Mouse (Mus musculus) c-Kit-positive CD71-negative TER-119-negative erythroid progenitor cells, embryonic 14.5 days (primary cell): ENCODE results near the gene Cadm1.

ENCODE experiments used
- DNase-seq: peaks from one replicate; pipeline ENCODE4 v3.0.0-alpha.2; 2013; ENCODE audit warnings: low read depth

The Cadm1 gene

DNA sequence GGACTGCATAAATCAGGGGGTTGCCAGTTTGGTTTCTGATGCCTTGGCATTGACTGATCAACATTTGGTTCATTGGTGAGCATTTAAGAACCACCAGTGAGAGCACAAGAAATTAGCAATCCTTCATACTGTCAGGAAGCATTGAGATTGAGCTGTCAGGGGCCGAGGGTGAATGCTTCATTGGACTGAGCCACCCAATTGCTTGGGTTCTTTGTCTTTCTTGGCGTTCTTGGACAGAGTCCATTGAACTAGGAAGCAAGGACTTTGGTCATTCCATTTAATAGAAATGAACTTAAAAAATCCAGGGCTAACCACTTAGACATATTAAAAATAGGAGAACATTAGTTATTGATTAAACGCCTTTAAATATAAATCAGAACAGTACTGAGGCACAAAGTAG is 214.9 kb downstream of the Cadm1 start:
- no peak for DNase-seq

DNA sequence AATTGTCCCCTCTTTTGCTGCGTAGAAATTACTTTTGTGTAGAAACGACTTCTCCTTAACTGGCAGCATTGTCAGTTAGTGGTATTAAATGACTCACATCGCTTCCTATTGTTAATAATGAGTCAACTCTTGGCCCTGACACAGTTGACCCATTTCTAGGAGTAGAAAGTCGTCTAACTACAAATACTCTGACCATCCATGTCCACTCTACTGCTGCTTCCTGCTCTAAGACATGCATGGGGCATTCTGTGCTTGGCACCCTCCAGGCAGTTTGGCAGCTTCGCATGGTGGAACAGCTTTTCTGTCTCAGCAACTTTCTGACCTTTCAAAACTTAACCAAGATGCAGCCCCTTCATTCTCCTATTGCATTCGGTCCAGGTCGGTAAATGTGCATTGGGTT is 215.7 kb downstream of the Cadm1 start:
- DNase-seq, result no peak

DNA sequence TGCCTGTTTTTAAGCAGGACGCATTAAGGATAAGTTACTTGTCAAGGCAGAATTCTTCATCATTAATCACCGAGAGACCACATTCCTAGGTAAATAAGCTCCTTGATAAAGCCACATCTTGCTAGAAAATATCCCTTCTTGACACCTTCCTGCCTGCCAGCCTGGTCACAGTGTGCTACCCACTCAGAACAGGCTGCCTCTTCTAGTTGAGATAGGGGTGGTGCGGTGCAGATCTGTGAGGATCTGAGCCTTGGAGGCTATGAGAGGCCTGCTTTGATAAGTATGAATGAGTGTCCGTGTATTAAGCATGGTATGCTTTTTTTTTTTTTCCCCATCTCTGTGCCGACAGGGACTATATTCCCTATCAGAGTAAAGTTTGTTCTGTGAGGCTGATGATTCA is 219.2 kb downstream of the Cadm1 start:
- DNase-seq, result no peak

DNA sequence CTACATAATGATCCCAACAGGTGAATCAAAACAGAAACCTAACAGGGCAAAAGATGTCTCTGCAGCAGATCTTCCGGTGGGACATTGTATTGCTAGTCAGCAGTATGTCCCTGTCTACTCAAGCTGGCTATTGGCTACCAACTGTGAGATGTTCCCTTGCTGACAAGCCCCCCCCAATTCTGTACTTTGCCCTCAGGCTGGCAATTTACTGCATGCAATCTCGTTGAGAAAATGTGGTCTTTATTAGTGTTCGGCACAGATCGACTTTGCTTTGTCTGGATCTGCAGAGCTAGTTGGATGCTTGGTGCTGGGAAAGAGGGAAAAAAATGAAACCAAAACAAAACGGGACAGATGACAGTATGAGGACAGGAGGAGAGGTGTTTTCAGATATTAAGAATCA is 222.5 kb downstream of the Cadm1 start:
- no peak for DNase-seq

DNA sequence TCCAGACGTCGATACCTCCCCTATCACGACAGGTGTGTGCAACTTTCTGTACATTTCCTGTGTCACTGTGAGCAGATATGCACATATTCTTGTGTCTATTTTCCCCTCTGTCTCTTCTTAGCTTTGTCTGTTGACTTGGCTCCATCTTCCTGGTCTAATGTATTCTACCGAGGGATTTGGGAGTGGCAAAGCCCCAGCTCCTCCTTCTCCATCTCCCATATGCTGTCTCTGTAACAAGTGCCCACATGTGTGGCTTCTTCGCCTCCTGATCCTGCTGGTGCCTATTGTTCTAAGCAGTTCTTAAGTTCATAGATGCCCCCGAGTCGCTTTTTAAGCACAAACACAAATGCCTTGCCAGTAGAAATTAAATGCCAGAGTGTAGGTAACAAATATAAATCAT is 223.2 kb downstream of the Cadm1 start:
- DNase-seq, result no peak

DNA sequence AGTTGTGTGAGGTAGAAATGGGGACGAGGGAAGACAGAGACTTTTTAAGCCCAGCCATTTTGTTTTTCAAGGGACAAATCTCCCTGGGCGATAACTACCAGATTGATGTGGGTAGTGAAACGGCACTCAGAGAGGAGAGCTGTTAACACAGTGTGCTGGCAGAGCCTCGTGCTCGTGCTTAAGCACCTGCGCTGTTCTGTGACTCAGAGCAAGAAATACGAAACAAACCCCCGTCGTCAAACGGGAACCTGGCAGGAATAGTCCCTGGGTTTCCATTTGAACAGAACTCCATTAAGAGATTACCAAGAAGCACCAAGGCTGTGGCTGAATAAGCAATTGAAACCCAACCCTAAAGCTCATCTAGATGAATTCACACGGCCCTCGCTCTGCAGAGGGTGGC is 225.1 kb downstream of the Cadm1 start:
- DNase-seq, result no peak

DNA sequence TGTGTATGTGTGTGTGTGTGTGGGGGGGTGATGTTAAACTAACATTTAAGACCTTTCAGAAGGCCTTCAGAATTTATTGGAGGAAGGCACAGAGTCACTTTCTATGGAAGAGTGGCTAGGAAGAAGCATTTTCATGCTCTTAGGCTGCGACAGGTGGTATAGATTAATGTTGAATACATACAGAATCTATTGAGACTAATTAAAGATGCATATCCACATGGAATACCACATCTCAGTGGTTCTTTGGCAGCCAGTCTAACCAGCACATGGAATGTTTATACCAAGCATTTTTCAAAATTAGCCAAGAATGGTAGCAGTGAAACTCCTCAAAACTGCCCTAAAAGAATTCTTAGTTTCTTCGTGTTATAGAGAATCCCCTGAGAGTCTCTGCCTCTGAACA is 227.8 kb downstream of the Cadm1 start:
- no peak for DNase-seq

DNA sequence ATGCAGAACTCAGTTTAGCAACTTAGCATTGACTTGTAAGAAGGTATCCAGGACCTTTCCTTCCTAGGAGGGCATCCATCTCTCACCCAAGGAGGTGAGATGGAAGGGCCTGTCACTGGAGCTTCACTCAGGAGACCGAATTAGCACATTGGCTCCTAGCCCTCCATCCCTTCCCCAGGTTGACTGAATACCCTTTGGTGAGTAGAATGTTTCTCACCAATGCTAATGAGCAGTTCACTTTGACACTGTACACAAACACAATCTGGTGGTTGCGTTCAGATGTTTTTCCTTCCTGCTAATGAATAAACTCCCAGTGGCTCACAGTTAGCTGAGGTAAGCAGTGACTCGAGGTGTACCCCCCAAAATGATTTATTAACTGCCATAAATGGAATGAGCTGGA is 228.3 kb downstream of the Cadm1 start:
- DNase-seq, result no peak

DNA sequence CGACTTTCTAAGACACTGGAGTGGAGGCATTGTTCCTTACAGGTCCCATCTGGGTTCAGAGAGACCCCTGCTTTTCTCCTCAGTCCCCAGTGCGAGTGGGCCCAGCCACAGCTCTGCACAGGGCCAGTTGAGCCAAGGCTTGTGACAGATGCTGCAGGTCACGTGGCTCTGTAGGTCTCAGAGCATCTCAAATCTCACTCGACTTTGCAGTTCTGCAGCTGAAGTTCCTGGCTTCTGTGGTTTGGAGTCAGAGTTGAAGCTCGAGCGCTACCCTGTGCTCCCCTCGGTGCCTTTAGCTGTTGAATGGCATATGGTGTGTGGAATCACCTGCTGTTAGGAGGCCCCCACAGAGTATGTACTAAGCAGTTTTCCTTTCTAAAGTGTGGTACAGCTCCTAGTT is 229.8 kb downstream of the Cadm1 start:
- no peak for DNase-seq

DNA sequence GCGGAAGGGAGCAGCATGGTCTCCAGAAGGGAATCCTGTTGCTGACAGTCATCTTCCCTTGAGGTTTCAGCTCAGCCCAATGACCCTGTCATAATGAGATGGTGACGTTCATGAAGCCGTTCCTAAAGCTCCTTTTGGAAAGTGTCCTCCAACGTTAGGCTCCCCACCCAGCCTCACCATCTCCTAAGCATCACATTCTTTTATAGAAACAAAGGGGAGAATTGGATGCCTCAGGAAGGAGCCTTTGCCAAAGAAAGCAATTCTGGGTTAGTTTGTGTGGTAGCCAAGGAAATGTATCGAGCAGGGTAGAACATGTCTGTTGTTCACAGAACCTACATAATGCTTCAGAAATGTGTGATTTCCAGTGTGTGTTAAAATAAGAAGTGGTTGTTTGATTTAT is 231.6 kb downstream of the Cadm1 start:
- no peak for DNase-seq

DNA sequence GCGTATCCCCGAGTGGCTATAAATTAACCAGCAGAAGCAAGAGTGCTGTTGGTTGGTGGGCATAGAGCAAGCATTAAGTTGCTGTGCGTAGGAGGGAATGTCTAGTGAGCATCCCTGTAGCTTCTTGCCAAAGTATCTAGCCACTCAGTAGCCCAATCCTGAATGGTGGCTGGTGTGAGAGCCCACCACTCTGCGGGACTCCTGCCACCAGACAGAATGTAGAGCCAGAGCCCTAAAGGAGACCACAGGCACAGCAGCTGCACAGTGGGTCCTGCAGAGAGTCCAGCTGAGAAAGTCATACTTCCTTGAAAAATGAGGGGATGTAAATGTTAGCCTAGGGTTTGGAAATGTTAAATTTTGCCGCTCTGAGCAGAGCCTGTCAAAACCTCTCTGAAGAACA is 232.9 kb downstream of the Cadm1 start:
- no peak for DNase-seq

DNA sequence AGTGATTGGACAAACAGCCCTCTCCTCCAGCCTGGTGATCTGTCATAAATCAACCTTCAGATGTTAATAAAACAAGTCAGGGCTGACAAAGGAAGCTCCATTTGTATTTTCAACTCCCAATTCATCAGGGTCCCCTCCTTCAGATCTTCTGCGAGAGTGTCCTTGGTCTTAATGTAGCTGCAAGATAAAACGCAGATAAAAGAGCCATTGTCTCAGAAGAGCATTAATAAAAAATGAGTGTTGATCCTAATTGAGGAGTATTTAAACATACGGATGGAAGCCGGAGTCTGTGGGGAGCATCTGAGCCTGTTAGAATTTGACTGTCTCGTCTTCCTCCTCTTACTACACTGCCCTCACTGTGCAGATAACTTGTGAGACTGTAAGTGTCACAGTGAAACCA is 234.9 kb downstream of the Cadm1 start:
- no peak for DNase-seq

DNA sequence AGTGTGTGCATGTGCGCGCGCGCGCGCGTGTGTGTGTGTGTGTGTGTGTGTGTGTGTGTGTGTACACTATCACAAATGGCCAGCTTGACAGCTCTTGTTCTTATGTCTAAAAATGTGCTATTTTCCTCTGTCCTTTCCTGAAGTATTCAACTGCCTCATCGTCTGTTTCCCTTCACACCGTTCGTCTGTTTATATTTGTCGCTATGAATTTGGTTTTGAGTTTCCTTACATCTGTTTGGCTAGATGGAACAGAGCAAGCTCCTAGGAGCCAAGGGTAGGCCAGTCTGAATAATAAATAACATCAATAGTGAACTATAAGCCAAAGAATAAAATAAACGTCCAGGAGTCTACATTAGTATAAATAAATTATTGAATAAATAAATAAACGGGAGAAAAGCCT is 235.3 kb downstream of the Cadm1 start:
- no peak for DNase-seq

DNA sequence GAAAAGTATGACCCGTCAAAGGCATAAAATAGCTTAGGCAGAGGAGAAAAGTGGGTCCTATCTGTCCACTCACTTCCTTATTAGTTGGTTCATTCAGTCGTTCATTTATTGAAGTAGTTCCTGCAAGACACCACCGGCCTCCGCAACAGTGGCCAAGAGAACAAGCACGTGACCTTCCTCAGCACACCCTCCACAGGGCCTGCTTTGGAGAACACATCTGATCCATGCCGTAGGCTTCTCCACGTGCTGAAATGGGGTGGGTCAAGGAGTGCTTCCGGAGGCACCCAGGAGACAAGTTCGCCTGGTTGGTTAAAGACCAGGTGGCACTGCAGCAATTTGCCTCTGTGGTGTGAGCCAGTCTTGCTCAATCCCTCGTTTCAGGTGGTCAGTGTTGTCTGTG is 236.4 kb downstream of the Cadm1 start:
- no peak for DNase-seq

DNA sequence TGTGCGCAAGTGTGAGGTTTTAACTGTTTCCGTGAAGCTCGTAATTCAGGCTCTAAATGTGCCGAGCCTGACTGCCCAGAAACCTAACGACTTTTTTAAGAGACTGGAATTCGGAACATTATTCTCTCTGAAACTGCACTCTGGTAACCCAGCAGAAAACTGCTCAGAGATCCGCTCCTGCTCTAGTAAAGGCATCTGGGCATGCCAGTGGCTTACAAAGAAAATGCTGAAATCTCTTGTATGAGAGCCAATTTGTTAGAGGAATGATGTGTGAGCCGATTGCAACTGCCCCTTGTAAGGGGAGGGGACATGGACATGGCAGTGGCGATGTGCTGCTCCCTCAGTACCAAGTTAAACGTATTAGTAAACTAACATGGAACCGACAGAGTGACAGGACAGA is 240.9 kb downstream of the Cadm1 start:
- DNase-seq, result no peak

DNA sequence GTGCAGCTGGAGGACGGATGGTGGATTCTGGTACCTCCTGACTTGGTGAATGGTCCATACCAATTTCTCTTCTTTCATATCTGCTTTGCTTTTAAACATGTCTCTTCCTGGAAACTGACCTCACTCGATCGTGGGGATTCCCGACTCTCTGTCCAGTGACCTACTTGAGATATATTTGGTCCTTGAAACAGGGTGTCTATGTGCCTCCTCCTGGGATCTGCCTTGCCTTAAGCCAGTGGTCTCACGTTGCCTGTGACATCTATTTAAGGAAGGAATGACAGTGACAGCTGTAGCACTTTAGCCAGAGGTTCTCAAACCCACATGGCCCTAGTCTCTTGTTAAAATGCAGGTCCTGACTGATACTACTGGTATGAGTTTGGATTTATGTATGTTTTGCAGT is 242.0 kb downstream of the Cadm1 start:
- no peak for DNase-seq

DNA sequence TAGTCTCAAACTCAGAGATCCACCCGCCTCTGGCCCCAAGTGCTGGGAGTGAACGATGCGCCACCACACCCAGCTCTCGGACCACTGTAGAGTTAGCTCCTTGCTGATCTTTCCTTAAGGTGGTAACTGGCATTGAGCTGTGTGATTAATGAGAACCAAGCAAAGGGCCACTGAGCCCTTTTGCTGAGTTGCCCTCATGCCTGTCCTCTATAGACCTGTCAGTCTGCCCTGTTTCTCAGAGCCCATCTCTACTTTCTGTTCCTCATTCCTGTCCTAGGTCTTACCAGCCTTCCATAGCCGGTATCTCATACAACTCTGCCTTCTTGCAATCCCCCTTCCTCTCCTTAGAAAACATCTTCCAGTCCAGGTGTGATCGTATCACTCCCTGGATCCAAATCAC is 242.8 kb downstream of the Cadm1 start:
- DNase-seq, result no peak

DNA sequence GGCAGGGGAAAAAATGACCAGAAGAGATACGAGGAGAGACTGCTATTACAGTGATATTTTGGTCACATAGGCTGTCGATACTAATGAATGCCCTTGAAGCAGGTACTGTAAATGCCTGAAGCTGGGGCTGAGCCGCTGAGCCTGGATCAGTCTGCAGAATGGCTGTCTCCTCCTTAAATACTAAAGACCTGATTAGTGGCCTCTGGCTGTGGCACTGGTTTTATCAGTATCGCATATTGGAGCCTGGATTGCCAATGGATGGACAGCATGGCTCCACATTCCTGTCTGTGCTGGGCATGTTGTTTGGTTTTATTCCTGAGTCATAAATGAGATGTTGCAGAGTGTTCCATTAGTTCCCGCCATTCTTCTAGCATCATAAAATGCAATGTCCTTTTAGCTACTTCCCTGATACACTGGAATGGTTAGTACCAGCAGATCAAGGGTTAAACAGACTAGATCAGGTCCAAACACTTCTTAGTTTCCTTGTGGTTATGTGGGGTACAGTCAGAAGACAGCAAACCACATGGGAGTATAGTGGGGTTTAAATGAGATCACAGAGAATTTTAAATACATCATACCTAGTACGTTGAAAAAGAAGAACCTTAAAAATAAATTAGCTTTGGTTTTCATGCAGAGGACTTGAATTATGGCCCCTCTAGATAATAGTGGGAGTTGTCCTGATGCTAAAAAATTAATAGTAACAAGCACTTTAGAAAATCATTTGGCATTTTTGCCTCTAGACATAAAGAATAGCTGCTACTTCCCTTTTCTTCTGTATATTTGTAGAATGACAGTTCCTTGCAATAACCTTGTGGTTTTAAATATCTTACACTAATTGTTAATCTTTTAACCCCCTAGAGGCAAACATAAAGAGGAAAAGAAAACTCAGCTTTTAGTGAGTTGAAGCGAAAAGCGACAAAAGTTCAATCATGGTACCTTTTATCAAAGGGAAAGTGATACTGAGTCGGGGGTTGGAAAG is 247.3 kb downstream of the Cadm1 start:
- DNase-seq, result peak; percentile 14

DNA sequence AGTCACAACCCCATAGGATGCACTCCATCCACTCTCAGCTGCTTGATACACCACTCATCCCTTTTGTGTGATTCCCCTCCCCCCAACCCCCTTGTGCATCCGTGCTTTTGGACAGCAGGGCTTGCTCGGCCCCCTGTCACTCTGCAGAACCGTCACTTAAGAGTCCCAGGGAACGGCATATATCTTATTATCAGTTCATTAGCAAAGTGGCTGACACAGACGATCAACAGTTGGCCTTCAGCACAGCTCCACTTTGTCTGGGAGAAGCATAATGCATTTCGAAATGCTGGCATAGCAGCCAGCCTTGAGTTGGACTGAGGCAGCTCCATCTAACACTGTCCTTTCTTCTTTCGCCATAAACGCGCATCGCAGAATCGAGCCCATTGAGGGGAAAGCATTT is 248.5 kb downstream of the Cadm1 start:
- DNase-seq, result no peak

DNA sequence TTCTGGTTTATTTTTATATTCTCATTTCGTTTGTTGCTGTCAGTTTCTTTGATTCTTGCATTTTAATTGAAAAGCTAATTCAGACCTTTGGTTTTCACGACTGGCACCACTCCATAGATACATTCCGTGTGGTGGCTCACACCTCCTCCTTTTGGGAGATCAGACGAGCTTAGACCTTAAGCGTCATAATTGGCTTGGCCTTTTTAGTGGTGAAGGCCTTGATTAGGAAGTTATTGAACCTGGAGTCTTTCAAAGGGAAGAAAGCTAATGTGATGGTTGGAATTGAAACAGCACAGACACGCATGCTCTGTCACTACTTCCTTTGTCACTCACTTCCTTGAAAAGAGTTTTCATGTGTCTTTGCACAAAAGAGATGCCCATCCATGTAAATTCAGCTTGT is 249.3 kb downstream of the Cadm1 start:
- DNase-seq, result no peak

DNA sequence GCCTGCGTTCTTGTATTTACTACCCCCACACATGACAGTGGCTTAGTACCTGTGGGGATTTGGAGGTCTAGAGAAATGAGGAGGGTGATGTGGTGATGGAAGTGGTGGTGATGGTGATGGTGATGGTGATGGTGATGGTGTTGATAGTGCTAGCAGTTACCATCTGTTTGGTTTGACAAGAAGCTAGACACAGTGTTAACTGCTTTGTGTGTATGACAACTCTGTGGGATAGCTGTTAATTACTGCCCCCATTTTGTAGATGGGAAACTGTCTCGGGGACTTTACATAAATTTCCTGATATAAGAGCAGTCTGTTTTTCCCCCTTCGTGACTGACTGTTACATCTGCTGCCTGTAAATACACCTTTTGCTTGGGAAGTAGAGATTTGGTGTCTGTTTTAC is 256.7 kb downstream of the Cadm1 start:
- no peak for DNase-seq

DNA sequence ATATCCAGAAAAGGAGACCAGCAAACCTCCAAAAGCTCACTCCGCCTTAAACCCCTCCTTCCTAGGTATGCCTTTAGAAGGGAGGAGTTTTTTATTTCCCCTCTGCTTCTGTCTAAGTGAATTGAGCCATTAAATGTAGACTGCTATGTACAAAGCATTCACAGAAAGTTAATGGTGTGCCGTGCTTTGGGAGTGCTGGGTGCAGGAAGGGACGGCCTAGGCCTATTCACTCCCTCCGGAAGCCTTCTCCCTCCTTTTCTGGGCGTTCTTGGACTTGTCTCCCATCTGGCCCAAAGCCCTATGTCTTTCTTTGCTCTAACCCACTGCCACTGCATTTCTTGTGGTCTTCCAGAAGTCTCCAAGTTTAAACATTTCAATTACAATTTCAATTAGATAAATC is 268.5 kb downstream of the Cadm1 start:
- DNase-seq, result no peak

DNA sequence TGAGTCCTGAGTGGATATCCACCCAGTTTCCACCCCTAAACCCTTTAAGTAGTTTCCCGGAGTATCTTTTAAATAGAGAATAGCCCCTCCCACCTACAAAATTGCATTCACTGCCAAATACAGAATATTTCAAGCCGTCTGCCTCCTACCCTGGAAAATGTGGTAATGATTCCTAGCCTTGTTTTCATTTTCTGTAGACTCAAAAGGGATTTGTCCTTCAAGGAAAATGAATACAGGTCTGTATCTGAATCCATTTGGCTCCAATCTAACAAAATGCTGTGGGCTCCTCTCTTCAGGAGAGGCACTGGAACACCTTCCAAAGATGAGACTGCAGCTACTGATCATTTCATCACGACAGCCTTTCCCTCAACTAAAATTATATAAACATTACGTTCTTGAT is 271.3 kb downstream of the Cadm1 start:
- no peak for DNase-seq

DNA sequence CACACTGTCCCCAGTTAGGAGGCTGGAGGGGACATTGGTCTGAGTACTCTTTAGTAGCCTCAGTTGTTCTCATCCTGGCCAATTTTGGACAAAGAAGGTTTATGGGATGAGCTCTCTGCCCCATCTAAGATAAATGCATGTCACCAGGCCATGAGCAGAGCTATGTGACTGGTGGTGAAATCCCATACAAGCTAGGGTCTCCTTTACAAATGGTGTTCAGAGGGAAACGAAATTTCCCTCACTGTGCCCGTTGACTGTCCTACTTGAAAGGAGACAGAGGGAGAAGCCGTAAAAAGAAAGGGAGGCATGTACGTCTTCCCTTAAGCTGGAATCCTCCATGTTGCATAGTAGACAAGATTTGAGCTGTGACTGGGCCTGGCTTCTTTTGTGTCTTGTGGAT is 272.6 kb downstream of the Cadm1 start:
- no peak for DNase-seq
